Mouse (Mus musculus) testis, adult 2 months (tissue): ENCODE measurements around the gene Nrl. TPM values are rescaled to one million over a fixed set of nuclear protein-coding genes. Genes with fewer than 3 reads are reported as not detected.

Experiments used
- H3K27ac ChIP-seq: fragments of 200-500 bp; 2 replicates; pipeline ENCODE4 v1.5.1; 2012; ENCODE audit warnings: low read depth, low read length; ENCODE audit not compliant: control insufficient read depth, insufficient read depth
- H3K27me3 ChIP-seq: fragments of 200-500 bp; 2 replicates; pipeline ENCODE4 v1.6.1; 2012; ENCODE audit warnings: mild to moderate bottlenecking, low read length, moderate library complexity; ENCODE audit not compliant: control insufficient read depth, insufficient read depth
- H3K36me3 ChIP-seq: fragments of 200-500 bp; 2 replicates; pipeline ENCODE4 v1.6.1; 2012; ENCODE audit warnings: mild to moderate bottlenecking, low read length; ENCODE audit not compliant: control insufficient read depth, insufficient read depth
- H3K4me1 ChIP-seq: fragments of 200-500 bp; 2 replicates; pipeline ENCODE4 v1.6.1; 2012; ENCODE audit warnings: low read length; ENCODE audit not compliant: control insufficient read depth, insufficient read depth
- H3K4me3 ChIP-seq: fragments of 200-500 bp; 2 replicates; pipeline ENCODE4 v1.5.1; 2012; ENCODE audit warnings: low read depth, mild to moderate bottlenecking, low read length, moderate library complexity, mixed read lengths; ENCODE audit not compliant: control insufficient read depth
- CTCF ChIP-seq: fragments of 200-500 bp; IDR thresholded peaks from 2 replicates; pipeline ENCODE4 v1.5.1; 2012; ENCODE audit warnings: low read depth, mild to moderate bottlenecking, inconsistent platforms, low read length, moderate library complexity; ENCODE audit not compliant: control insufficient read depth, insufficient read depth, insufficient replicate concordance
- POLR2A ChIP-seq: fragments of 200-500 bp; IDR thresholded peaks from 2 replicates; pipeline ENCODE4 v1.6.1; 2012; ENCODE audit warnings: low read depth, mild to moderate bottlenecking, inconsistent platforms, low read length, moderate library complexity; ENCODE audit not compliant: control insufficient read depth
- polyA plus RNA-seq: library from polyadenylated mRNA; depleted of rRNA; stranded (reverse); fragments of >200 nt; gene quantifications from 2 replicates; pipeline ENCODE4 v1.2.3, GENCODE M21; 2012

Nrl gene
- polyA plus RNA-seq, 1 experiment: 0.20 TPM

DNA sequence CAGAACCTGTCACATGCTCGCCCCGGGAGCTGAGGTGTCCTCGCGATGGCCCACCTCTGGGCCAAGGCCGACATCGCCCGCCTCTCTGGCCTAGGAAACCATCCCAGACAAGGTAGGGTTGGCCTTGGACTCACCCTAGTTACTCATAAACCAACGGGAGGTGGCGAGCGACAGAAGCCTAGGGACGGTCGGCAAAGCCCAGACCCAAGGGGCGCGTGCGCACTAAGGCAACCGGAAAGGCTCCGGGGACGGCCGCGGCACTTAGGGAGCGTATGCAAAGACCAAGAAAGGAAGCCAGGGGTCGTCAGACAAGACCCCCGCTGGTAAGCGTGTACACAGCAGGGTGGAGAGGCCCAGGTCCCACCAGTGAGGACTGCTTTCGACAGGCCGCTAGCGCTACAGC, 35.0 kb upstream of the Nrl start, which contains the start of gene Dcaf11:
Gene Dcaf11, plus strand, starts transcription at position 208 of the 403 bp plus-strand sequence.
- Histone ChIP-seq H3K27ac (peak within 1 kb of the TSS; percentile 96), H3K27me3 (no peaks in the 10 kb centered on the region), H3K4me1 (peaks cover 12% of the 10 kb centered on the region), H3K4me3 (peak within 1 kb of the TSS; percentile 89), H3K36me3 (peaks cover 6% of the 10 kb centered on the region)
- TF ChIP-seq POLR2A (peak; percentile 68), CTCF (0 out of 2 replicates have a peak, but pooled peaks have one; percentile 7)

DNA sequence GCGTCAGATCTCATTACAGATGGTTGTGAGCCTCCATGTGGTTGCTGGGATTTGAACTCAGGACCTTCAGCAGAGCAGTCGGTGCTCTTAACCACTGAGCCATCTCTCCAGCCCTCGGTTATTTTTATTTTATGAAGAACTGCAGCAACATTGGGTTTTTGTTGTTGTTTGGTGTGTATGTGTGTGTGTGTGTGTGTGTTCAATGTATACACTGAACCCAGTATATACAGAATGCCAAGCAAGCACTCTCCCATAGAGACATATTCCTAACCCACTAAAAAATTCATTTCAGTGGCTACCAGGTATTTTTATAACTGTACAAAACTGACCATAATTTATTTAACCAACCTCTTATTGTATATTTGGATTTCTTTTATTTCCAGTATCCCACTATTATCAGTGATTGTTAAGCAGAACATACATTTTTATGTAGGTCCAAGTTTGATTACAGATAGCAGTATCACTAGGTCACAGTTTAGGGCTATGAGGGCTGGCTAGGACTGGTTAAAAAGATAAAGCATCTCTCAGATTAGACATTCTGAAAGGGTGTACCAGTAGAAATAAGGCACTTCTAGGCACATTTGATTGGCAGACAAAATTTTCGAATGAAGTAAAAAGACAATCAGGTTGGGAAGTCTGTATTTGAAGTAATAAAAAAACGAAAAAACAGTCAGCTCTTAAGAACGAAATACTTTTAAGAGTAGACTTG, 34.1 kb upstream of the Nrl start:
- Histone ChIP-seq H3K4me3 (no peak overlapping the region), H3K36me3 (peaks cover 3% of the 10 kb centered on the region), H3K27ac (no peak overlapping the region), H3K4me1 (peaks cover 12% of the 10 kb centered on the region), H3K27me3 (no peaks in the 10 kb centered on the region)
- TF ChIP-seq POLR2A (no peak), CTCF (no peak)

DNA sequence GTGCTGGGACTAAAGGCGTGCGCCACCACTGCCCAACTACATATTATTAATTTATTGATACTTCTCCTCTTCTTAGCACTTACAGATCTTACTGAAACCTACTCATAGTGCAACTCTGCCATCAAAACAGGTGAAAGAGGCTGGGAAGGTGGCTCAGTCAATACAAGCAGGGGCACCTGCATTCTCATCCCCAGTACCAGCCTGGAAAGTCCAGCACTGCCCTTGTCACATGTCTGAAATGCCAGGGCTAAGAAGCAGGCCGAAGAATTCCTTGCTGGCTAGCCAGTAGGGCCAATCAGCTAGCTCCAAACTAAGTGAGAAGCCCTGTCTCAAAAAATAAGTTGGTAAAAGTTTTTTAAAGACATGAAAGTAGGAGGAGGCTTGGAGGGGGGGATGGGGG, 32.8 kb upstream of the Nrl start:
- Histone ChIP-seq H3K36me3 (no peaks in the 10 kb centered on the region), H3K27ac (no peak overlapping the region; the same call in 1 of the 2 replicates), H3K4me1 (peaks cover 12% of the 10 kb centered on the region), H3K27me3 (no peaks in the 10 kb centered on the region), H3K4me3 (no peak overlapping the region)
- TF ChIP-seq POLR2A (no peak), CTCF (no peak)

DNA sequence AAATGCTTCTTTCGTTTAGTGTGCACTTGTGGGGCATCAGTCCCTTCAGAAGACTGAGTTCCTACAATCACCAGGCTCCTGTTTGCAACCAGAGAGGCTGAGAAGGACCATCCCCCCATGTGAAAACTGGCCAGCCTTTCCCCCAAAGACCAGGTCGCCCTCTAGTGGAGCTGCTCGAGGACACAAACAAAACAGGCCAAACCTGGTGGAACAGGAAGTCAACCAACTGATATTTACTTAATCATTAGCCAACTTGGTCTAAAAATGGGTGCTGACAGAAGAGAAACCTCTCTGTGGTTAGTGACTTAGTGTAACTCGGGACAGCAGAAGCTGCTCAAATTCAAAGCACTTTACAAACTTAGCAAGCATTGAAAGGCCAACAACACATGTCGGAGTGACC, 32.2 kb upstream of the Nrl start:
- Histone ChIP-seq H3K36me3 (no peaks in the 10 kb centered on the region), H3K4me1 (peaks cover 10% of the 10 kb centered on the region), H3K27me3 (no peaks in the 10 kb centered on the region), H3K27ac (no peak overlapping the region), H3K4me3 (no peak overlapping the region)
- TF ChIP-seq CTCF (peak; percentile 67; the same call in 1 of the 2 replicates), POLR2A (no peak)

DNA sequence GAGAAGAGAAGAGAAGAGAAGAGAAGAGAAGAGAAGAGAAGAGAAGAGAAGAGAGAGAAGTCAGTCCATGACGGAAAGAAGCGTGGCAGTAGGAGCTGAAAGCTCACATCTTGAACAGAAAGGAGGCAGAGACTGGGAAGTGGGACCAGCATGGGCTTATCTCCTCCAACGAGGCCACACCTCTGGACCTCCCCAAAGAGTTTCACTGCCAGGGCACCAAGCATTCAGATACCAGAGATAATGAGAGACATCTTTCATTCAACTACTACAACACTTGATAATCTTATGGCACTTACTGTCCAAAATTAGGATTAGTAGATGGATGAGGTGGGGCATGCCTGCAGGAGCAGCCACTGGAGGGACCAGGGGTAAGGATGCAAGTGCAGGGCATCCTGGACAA, 31.0 kb upstream of the Nrl start:
- Histone ChIP-seq H3K4me3 (no peak overlapping the region), H3K27ac (no peak overlapping the region), H3K27me3 (no peaks in the 10 kb centered on the region), H3K36me3 (no peaks in the 10 kb centered on the region), H3K4me1 (no peaks in the 10 kb centered on the region)
- TF ChIP-seq POLR2A (no peak), CTCF (no peak)

DNA sequence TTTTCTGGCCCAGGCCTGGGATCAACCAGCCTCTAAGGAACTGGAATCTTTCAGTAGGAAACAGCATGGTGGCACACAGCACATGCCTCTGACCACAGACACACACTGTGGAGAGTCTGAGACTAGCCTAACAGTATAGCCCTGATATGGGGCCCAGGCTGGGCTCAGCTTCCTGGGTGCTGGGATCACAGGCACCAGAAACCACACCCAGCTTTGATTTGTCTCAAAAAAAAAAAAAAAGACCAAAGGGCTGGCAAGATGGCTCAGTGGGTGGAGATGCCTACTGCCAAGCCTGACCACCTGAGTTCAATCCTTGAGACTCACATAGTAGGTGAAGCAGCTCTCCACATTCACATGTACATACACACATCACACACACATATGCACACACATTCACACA, 29.9 kb upstream of the Nrl start:
- Histone ChIP-seq H3K4me3 (no peak overlapping the region), H3K4me1 (no peaks in the 10 kb centered on the region), H3K27ac (no peak overlapping the region), H3K27me3 (no peaks in the 10 kb centered on the region), H3K36me3 (no peaks in the 10 kb centered on the region)
- TF ChIP-seq POLR2A: no peak
- TF ChIP-seq CTCF: no peak

DNA sequence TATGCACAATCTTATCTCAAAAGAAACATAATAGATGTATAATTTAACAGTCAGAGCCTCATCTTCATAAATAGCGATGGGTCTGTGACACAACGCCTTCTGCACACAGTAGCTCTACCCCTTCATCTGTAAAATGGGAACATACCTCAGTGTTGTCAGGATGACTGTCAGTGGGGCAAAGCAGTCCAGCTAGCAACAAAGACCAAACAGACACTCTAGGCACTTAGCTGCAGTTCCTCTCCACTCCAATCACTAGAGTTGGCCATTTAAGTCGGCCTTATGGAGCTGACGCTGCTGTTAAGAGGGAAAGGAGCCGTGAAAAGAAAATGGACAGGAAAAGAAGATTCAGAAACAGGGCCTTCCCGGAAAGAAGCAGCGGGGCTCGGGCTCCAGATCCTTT, 27.0 kb upstream of the Nrl start:
- no peaks in the 10 kb centered on the region for H3K27me3 ChIP-seq
- H3K4me1 ChIP-seq: no peaks in the 10 kb centered on the region
- H3K27ac ChIP-seq: no peak overlapping the region
- H3K36me3 ChIP-seq: no peaks in the 10 kb centered on the region; the same call in 1 of the 2 replicates
- H3K4me3 ChIP-seq: no peak overlapping the region
- no peak for TF ChIP-seq CTCF
- TF ChIP-seq POLR2A: no peak
